Mouse (Mus musculus) lung, adult 2 months (tissue): ENCODE measurements around the gene Robo3. TPM values are rescaled to one million over a fixed set of nuclear protein-coding genes. Genes with fewer than 3 reads are reported as not detected.
A peak's percentile ranks its signal among the peaks of the same experiment; 100 is the strongest.

ENCODE experiments used
- DNase-seq: peaks from one replicate; pipeline ENCODE4 v3.0.0; 2022
- H3K4me1 ChIP-seq: fragments of 200-500 bp; 2 replicates; pipeline ENCODE4 v1.6.1; 2011; ENCODE audit warnings: low read length; ENCODE audit not compliant: control insufficient read depth, insufficient read depth
- H3K4me3 ChIP-seq: fragments of 200-500 bp; replicated peaks from 2 replicates; pipeline ENCODE3; 2011; ENCODE audit warnings: low read depth, mild to moderate bottlenecking, control low read depth, low read length; ENCODE audit errors: extremely low read depth
- CTCF ChIP-seq: fragments of 200-500 bp; IDR thresholded peaks from 2 replicates; pipeline ENCODE4 v1.5.1; 2011; ENCODE audit warnings: mild to moderate bottlenecking, low read length, control low read depth; ENCODE audit not compliant: insufficient read depth
- POLR2A ChIP-seq: fragments of 200-500 bp; IDR thresholded peaks from 2 replicates; pipeline ENCODE4 v1.6.1; 2011; ENCODE audit warnings: low read depth, mild to moderate bottlenecking, control low read depth, low read length, borderline replicate concordance; ENCODE audit errors: extremely low read depth
- whole genome bisulfite sequencing: fragments of 180-500 bp; shearing (Covaris S2); methylation state at CpG from one replicate; pipeline ENCODE4 v1.1.7; 2018; 5-methylcytosine and 5-hydroxymethylcytosine counted together
- polyA plus RNA-seq: library from polyadenylated mRNA; depleted of rRNA; stranded (reverse); fragments of >200 nt; gene quantifications from 2 replicates; pipeline ENCODE4 v1.2.3, GENCODE M21; 2012; rRNA removed

The Robo3 gene
- polyA plus RNA-seq = 0.07 and 0.22 TPM in 2 replicates

- Histone ChIP-seq H3K4me3 (no peak within 1 kb of the TSS), H3K4me1 (peaks cover 9% of the 10 kb centered on the region)
- no peak for DNase-seq
- 1% methylated on average over 40 of the region's 40 CpGs for WGBS
- no peak for TF ChIP-seq POLR2A
- TF ChIP-seq CTCF = no peak
Measured at GRCm38 (mm10) chr9:37432720-37433421, at the start of gene Robo3. TSS of gene Robo3 (minus strand) at chr9:37433246.

- no peak overlapping the region for H3K4me3 ChIP-seq
- DNase-seq = no peak
- 65% methylated on average over 7 of the region's 7 CpGs for WGBS
- no peak for TF ChIP-seq CTCF
- TF ChIP-seq POLR2A = no peak
- no peaks in the 10 kb centered on the region for H3K4me1 ChIP-seq
Measured at GRCm38 (mm10) chr9:37474923-37475322, 41.9 kb upstream of the Robo3 start.

- no peak for DNase-seq
- TF ChIP-seq POLR2A (no peak), CTCF (no peak)
- H3K4me3 ChIP-seq = no peak overlapping the region
- 72% methylated on average over 3 of the region's 3 CpGs for WGBS
- no peaks in the 10 kb centered on the region for H3K4me1 ChIP-seq
Measured at GRCm38 (mm10) chr9:37473611-37474125, 40.6 kb upstream of the Robo3 start.

- Histone ChIP-seq H3K4me1 (peaks cover 3% of the 10 kb centered on the region), H3K4me3 (no peak overlapping the region)
- peak; percentile 29 for DNase-seq
- TF ChIP-seq CTCF (peak; percentile 4; the same call in 1 of the 2 replicates), POLR2A (no peak)
- WGBS = 19% methylated on average over 7 of the region's 7 CpGs
Measured at GRCm38 (mm10) chr9:37462764-37463163, 29.7 kb upstream of the Robo3 start.

- Histone ChIP-seq H3K4me1 (peaks cover 3% of the 10 kb centered on the region), H3K4me3 (no peak overlapping the region)
- 15% methylated on average over 3 of the region's 3 CpGs for WGBS
- TF ChIP-seq POLR2A (no peak), CTCF (no peak)
- DNase-seq = no peak
Measured at GRCm38 (mm10) chr9:37461571-37461970, 28.5 kb upstream of the Robo3 start.

GRCm38 (mm10) chr9:37460961-37461340 is 27.9 kb upstream of the Robo3 start:
- peaks cover 3% of the 10 kb centered on the region for H3K4me1 ChIP-seq
- 9% methylated on average over 5 of the region's 5 CpGs for WGBS
- H3K4me3 ChIP-seq = no peak overlapping the region
- TF ChIP-seq POLR2A = no peak
- no peak for TF ChIP-seq CTCF
- DNase-seq = no peak

GRCm38 (mm10) chr9:37460043-37460960 is 27.3 kb upstream of the Robo3 start:
- H3K4me3 ChIP-seq = no peak overlapping the region
- no peak for TF ChIP-seq POLR2A
- TF ChIP-seq CTCF = no peak
- WGBS = under 1% methylated on average over 81 of the region's 81 CpGs
- peak; percentile 21 for DNase-seq
- peaks cover 3% of the 10 kb centered on the region for H3K4me1 ChIP-seq

- no peak for DNase-seq
- TF ChIP-seq CTCF = no peak
- TF ChIP-seq POLR2A = no peak
- Histone ChIP-seq H3K4me1 (peaks cover 3% of the 10 kb centered on the region), H3K4me3 (no peak overlapping the region)
- WGBS = 15% methylated on average over 9 of the region's 9 CpGs
Measured at GRCm38 (mm10) chr9:37459665-37460042, 26.6 kb upstream of the Robo3 start.

- TF ChIP-seq POLR2A (no peak), CTCF (no peak)
- WGBS = 74% methylated on average over 1 of the region's 1 CpGs
- no peak for DNase-seq
- no peak overlapping the region for H3K4me3 ChIP-seq
- peaks cover 3% of the 10 kb centered on the region for H3K4me1 ChIP-seq
Measured at GRCm38 (mm10) chr9:37457151-37457550, 24.1 kb upstream of the Robo3 start.

- Histone ChIP-seq H3K4me3 (no peak overlapping the region), H3K4me1 (peaks cover 3% of the 10 kb centered on the region)
- DNase-seq = no peak
- TF ChIP-seq POLR2A = no peak
- TF ChIP-seq CTCF = no peak
- 1% methylated on average over 20 of the region's 20 CpGs for WGBS
Measured at GRCm38 (mm10) chr9:37456481-37456910, 23.4 kb upstream of the Robo3 start.
